Mouse (Mus musculus): Measurements from ENCODE around the gene Tmod2.
"Not testable (repeated sequence)": the region's sequence is repeated elsewhere in the genome, so short reads cannot be mapped to it uniquely, and the experiment has no call there.

Gene Tmod2

DNA sequence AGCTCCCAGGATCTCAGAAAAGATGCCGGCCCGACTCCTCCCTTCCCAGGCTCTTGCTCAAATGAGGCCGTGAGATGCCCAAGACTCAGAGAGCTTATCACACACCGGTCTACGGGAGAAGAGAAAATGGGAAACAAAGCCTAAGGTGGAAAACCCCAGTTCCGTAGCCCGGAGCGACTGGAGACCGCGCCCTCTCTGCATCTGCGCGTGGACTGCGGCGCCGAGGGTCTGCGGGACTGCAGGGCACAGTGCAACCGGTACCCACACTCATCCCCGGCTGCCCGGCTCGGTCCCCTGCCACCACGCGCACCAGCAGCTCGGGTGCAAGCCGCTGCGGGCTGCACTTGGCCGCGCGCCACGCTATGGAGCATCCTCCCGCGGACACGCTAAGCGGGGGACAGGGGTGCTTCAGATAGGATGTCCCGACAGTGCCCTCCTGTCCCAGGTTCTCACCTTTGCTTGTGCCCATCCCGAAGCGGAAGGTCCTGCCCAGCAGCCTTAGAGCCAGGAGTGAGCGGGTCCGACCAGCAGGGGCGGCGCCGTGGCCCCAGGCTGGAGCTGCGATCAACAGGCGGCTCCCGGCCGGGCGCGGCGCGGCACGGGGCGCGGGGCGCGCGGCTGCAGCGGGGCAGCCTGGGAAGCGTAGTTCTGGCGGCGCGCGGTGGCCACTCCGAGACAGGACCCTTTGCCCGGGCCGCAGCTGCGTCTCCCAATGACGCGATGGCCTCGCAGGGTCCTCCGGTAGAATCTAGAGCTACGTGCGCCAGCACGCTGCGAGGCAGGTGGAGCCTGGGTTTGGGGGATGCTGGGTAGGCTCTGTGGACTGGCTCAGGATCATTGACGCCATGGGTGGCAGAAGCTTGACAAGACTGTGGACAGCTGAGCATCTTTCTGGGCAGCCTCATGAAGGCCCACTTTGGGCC lies at the start of gene Tmod2:
Gene Tmod2 (minus strand): TSS at position 755 of the 923 bp plus-strand sequence.
- peak; percentile 57 for DNase-seq (ENCODE audit: low read depth, low spot score)

DNA sequence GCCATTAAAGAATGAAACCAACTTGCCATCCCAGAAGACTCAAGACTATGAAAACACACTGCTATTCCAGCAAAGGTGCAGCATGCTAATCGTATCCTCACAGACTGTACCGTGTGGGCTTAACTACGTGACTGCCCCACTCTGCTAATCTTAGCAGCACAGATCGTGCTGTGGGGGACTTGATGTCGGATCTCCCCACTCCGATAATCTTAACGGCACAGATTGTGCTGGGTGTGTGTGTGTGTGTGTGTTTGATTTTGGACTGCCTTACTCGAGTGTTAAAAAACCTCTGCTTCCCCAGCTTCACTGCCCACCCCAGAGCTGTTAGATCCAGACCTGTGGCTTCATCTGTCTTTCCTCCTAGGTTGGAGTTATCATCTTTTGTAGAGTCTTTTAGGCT lies 49.8 kb upstream of the Tmod2 start:
- no peak for DNase-seq (ENCODE audit: low read depth, low spot score)

DNA sequence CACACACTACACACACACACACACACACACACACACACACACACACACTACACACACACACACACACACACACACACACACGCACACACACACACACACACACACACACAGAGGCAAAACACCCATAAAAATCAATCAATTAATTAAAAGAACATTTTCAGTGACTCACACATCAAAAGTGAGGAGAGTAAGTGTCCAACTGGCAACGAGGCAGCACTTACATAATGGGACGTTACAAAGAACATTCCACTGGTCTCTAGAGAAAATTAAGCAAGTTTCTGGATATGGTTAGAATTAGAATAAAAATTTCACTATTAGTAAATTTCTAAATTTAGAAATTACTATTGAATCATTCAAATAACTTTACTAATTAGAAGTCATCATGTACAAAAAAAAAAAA lies 45.3 kb upstream of the Tmod2 start:
- DNase-seq (ENCODE audit: low read depth, low spot score): not testable (repeated sequence)

DNA sequence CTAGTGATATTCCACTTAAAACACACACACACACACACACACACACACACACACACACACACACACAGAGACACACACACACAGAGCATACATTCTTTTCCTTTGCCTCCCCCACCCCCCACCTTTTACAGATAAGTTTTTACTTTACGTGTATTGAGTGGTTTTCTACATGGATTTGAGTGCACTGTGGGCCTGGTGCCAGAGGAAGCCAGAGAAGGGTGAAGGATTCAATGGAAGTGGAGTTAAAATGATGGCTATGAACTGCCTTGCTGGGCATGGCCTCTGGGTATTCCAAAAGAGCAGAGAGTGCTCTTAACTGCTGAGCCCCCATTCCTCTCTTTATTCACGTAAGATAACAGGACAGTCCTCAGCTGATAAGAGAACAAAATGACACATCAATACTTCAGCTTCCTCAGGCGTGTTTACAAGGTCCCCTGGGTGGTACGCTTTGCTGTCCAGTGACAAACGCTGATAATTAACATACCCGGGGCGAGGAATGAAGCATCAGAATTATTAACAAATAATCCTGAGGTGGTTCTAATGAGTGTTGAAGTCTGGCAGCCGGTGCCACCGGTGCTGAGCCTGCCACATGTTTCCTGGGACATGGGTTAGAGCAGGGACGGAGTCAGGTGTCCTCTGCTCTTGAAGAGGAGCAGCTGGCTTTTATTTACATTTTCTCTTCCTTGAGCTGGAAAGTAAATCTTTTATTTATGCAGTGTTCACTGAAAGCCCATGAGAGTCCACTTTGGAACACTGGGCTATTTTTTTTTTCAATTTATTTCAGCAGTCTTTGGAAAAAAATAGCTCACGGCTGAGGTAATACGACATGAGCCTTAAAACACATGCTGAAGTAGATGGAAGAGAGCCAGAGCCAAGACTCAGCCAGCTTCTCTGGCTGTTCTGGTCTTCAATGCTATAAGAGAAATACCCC lies 43.1 kb upstream of the Tmod2 start:
- DNase-seq (ENCODE audit: low read depth, low spot score): no peak

GRCm38 (mm10) chr9:75645405-75645804 lies 34.3 kb upstream of the Tmod2 start:
- DNase-seq (ENCODE audit: low read depth, low spot score): no peak

- no peak for DNase-seq (ENCODE audit: low read depth, low spot score)
Measured at GRCm38 (mm10) chr9:75634226-75634625, 23.1 kb upstream of the Tmod2 start.

- DNase-seq (ENCODE audit: low read depth, low spot score): no peak
Measured at GRCm38 (mm10) chr9:75633603-75634002, 22.5 kb upstream of the Tmod2 start.

- DNase-seq (ENCODE audit: low read depth, low spot score): peak; percentile 20
Measured at GRCm38 (mm10) chr9:75632902-75633301, 21.8 kb upstream of the Tmod2 start.

- no peak for DNase-seq (ENCODE audit: low read depth, low spot score)
Measured at GRCm38 (mm10) chr9:75632111-75632510, 21.0 kb upstream of the Tmod2 start.

DNA sequence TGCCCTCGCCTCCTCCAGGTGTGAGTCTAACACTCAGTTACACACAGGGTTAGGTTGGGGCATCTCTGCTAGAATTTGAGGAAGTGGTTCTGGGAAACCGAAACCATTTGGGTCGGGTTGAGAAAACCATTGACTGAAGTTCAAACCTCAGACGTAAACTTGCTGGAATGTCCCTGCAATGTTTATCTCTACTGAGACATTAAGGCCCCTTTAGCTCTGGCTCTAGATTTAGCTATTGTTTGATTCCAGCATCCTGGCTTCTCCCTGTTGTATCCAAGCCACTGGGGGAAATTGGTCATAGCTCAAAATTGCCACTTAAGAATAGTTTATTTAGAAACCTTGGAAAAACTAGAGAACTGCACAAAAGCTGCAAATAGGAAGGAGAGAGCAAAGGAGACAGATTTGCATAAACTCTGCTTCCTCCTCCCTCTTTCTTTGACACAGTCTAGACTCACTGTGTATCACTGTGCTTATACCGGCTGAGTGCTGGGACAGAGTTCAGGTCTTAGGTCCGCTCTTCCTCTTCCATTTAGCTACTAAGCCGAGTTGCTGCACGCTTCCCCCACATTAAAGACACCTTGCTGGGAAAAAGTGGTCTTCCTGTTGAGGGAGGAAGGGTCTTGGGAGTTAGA lies 19.8 kb upstream of the Tmod2 start:
- no peak for DNase-seq (ENCODE audit: low read depth, low spot score)

DNA sequence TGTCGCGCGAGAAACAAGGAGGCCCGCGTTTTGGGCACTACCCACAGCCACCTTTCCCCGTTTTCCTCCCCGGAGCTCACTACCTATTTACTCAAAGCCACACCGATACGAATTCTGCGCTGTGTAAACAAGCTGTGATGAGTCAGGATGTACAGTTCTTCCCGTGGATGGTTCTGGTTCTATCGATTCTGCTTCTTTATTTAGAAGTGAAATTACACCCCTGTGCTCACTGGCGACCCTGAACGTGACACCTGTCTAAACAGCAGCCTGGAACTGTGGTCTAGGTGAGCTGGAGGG lies 15.1 kb upstream of the Tmod2 start:
- no peak for DNase-seq (ENCODE audit: low read depth, low spot score)

DNA sequence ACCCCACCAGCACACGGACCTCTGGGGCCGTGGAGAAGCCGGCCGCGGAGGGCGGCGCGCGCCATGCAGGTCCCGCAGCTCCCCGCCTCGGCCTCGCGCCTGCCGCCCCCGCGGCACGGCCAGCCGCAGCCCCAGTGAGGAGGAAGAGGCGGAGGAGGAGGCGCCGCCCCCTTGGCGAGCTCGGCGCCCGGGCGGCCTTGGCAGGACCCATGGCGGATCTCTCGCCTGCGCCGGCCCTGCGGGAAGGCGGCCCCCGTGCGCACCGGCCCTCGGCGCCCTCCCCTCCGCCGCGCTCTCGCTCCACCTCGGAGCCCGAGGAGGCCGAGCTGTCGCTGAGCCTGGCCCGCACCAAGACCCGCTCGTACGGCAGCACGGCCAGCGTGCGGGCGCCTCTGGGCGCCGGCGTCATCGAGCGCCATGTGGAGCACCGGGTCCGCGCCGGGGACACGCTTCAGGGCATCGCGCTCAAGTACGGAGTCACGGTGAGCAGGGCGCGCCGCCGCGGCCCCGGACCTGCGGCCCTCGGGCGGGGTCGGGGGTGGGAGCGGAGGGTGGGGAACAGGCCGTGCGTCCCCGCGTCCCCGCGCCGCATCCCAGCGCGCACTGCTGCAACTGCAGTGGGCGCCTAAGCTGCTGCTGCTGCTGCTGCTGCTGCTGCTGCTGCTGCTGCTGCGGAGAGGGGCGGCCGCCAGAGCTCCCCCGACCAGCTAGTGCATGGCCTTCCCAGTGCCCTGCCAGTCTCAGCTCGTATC lies 14.6 kb upstream of the Tmod2 start, which contains the start of gene Lysmd2:
Gene Lysmd2 (plus strand): TSS at position 186 of the 752 bp plus-strand sequence.
- peak; percentile 26 for DNase-seq (ENCODE audit: low read depth, low spot score)

DNA sequence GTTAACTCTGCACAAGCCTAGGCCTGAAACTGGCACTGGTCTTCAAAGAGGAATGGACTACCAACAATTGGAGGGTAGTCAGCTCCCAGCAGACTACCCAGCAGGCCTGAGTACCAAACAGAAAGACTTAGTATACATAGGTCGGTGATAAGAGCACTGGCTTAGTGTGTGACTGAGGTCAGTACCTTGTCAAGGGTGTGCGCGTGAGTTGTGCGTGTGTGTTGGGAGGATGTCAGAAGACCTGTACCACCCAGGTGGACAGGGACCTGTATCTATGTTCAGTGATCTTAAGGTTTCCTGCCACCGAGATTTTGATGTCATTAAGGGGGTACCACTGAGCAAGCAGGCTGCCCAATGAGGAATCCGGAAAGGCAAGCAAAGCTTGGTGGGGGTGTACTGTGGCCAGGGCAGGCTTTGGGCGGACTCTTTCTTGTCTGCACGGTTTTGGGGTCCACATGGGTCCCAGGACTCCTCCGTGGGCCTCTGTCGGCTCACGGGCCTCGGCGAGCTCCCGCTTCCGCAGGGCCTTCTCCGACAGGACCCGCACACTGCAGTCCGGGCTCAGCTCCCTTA lies 13.9 kb upstream of the Tmod2 start:
- peak; percentile 20 for DNase-seq (ENCODE audit: low read depth, low spot score)

GRCm38 (mm10) chr9:75621428-75621827 lies 10.3 kb upstream of the Tmod2 start:
- DNase-seq (ENCODE audit: low read depth, low spot score): no peak

DNA sequence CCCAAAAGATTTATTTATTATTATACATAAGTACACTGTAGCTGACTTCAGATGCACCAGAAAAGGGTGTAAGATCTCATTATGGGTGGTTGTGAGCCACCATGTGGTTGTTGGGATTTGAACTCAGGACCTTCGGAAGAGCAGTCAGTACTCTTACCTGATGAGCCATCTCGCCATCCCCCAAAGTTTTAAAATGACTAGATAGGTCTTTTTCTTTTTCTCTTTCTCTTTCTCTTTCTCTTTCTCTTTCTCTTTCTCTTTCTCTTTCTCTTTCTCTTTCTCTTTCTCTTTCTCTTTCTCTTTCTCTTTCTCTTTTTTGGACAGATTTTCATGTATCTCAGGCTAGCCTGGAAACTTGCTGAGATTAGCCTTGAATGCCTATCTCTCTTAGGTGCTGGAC lies 8.6 kb upstream of the Tmod2 start:
- DNase-seq (ENCODE audit: low read depth, low spot score): not testable (repeated sequence)

DNA sequence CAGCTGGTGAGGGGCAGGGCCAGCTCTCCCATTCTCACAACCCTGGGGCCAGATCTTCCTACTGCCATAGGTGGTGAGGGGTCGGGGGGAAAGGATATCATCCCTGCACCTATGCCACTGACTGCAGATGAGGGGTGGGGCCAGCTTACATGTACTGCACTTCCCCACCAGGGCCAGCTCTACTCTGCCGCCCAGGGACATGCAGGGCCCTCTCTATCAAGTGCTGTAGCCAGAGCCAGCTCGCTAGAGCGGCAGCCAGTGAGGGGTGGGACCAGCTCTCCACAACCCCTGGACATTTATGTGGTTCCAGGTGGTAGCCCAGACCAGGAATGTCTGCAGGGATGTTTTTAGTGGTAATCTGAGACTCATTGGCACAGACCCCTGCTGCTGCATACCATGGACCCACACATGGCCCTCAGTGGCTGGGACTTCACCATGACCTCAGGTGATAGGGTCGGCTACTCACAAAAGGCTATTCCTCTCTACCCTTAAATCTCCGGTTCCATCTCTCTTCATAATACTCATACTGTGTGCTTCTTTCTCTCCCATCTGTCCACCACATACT lies 7.8 kb upstream of the Tmod2 start:
- no peak for DNase-seq (ENCODE audit: low read depth, low spot score)

- no peak for DNase-seq (ENCODE audit: low read depth, low spot score)
Measured at GRCm38 (mm10) chr9:75616560-75616959, 5.4 kb upstream of the Tmod2 start.

DNA sequence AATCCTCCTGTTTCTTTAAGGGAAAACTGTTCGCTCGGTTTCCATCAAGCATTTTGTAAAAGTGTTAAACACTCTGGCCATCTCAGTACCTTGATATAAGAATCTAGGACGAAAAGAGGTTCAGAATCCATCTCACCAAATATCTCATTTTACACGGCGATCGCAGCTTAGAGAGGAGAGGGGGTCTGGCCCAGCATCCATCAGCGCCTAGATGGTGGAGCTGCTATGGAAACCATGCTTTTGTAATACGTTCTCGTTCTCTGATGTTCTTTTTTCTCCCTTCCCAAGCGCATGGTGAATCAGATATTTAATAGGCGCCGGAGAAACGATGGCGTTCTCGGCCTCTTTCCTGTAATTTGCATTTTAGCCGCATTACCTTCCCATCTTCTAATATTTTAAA lies 1.2 kb downstream of the Tmod2 start:
- no peak for DNase-seq (ENCODE audit: low read depth, low spot score)

DNA sequence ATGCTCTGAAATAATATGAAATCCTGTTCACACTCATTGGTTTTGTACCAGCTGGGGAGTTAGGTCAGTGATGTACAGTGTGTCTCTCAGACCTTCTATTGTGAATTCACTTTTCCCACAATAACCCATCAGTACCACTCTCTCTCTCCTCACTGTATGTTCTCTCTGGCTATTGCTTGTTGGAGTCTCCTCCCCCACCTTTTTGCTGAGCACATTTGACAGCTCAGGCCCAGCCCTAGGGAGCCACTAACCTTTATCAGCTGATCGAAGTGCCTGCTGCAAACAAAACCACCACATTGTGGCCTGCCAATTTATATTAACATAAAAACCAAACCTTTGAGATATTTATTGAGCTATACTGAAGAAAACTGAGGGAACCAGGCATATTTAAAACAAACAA lies 1.6 kb downstream of the Tmod2 start:
- DNase-seq (ENCODE audit: low read depth, low spot score): no peak

GRCm38 (mm10) chr9:75607496-75607895 lies 3.6 kb downstream of the Tmod2 start:
- no peak for DNase-seq (ENCODE audit: low read depth, low spot score)

DNA sequence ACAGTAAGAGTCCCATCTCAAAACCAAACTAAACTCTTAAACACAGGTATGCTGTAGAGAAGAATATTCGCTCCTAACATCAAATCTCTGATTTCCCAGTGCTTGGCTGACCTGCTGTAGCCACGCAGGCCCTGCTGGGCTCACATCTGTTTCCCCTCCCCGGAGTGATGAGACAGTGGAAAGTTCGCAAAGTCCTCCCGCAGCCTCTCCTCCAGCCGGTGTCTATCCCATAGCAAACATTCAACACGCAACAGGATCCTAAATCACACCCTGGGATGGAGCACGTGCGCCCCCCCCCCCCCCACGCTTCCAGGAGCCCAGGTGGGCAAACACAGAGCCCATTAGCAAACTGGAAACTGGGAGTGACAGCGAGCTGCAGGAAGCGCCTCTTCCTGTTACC lies 9.6 kb downstream of the Tmod2 start:
- DNase-seq (ENCODE audit: low read depth, low spot score): no peak
